Mouse (Mus musculus) lung, adult 18-20 months (tissue): ENCODE measurements around the gene Bsn.
"Not testable (repeated sequence)": the region's sequence is repeated elsewhere in the genome, so short reads cannot be mapped to it uniquely, and the experiment has no call there.

Source experiments
- DNase-seq, 2 experiments: peaks; one replicate each; pipeline ENCODE4 v3.0.0; 2022; ENCODE audit warnings: mixed read lengths in 2 of 2

Gene Bsn

GRCm38 (mm10) chr9:108196920-108197677, 6.9 kb upstream of the Bsn start:
- no peak for DNase-seq

GRCm38 (mm10) chr9:108196222-108196621, 6.0 kb upstream of the Bsn start:
- not testable (repeated sequence) for DNase-seq

DNA sequence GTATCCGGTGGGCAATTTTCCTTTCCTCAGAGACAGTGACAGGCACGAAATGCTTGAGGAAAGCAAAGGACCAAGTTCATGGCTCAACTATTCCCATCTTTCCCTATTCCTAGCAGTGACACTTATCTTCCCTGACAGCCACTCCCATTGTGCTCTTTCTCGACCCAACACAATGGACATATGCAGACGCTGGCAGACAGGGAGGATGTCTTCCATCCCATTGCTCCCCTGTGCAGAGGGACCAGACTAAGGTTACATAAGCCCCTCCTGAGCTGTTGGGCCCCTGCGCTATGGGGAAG, 747 bp downstream of the Bsn start:
- DNase-seq: no peak

- no peak for DNase-seq
These were observed 1.2 kb downstream of the Bsn start for GRCm38 (mm10) chr9:108189023-108189422.

- no peak for DNase-seq
These were observed 1.7 kb downstream of the Bsn start for GRCm38 (mm10) chr9:108188511-108188910.

GRCm38 (mm10) chr9:108187616-108188015, 2.6 kb downstream of the Bsn start:
- no peak for DNase-seq

GRCm38 (mm10) chr9:108185786-108186185, 4.4 kb downstream of the Bsn start:
- no peak for DNase-seq

- DNase-seq: no peak
These were observed 6.6 kb downstream of the Bsn start for GRCm38 (mm10) chr9:108183531-108183994.

DNA sequence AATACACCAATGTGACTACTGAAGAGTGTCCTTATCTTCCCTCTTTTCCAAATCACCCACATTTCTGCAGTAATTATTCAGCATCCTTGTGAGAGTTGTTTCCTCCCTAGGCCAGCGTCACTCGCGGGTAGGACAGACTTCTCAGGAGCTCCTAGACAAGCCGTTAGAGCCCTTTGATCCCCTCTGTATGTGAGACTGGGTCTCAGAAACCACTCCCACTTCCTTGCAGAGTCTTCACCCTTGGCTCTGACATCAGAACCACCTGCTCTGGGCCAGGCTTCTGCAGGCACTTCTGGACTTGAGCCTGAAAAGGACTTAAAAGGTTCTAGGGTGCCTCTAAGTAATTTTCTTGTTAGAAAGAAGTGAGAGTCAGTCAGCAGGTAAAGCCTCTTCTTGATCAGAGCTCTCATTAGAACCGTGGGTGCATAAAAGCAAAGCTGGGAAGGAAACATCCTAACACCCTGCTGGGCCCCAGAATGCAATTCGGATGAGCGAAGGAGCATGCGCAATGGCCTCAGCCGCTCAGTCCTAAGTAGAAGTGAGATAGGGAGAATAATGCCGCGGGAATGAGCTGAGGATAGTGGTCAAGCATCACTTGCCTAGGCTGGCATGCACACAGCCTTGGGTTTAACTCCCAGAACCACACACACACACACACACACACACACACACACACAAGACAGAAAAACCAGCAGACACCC, 7.2 kb downstream of the Bsn start:
- DNase-seq: no peak

DNA sequence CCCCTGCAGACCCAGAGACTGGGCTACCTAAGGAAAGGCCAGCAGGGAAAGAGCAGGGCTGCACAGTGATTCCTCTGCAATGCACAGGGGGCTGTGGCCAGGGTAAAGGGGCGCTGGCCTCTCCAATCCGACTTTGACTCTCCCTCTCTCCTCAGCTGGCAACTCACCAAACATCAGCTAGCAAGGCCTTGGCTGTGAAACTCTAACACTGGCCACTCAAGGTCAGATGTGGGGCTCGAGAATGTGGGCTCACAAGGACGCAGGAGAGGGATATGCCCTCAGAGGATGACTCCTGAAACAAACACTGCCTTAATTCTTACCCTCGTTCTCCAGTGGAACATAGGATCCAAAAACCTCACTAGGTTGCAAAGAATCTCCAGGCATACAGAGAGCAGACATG, 11.8 kb downstream of the Bsn start:
- no peak for DNase-seq

- no peak for DNase-seq
These were observed 14.9 kb downstream of the Bsn start for GRCm38 (mm10) chr9:108175116-108175838.

DNA sequence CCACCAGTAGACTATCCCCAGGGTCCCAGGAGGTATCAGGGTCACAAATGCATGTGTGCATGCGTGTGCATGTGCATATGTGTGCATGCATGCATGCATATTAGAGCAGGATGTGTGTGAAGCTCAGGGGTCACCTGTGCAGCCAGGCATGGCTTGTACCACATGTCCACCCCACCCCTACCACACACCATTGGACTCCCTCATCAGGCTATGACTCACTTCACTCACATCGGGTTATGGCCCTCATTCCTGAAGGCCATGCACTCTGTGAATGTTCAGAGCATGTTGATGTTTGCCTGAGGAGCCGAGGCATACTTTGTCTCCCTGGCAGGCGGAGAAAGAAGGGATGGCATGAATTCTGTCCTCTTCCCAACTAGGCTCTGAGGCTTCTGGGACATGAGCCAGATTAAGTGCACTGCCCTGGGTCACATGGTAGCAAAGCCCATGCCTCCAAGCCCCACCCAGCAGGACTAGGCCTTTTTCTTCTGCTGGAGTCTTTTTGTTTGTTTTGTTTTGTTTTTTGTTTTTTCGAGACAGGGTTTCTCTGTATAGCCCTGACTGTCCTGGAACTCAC, 17.3 kb downstream of the Bsn start:
- DNase-seq: no peak

- DNase-seq: peak; percentile 12 to 43
These were observed 20.4 kb downstream of the Bsn start for GRCm38 (mm10) chr9:108169751-108170150.

DNA sequence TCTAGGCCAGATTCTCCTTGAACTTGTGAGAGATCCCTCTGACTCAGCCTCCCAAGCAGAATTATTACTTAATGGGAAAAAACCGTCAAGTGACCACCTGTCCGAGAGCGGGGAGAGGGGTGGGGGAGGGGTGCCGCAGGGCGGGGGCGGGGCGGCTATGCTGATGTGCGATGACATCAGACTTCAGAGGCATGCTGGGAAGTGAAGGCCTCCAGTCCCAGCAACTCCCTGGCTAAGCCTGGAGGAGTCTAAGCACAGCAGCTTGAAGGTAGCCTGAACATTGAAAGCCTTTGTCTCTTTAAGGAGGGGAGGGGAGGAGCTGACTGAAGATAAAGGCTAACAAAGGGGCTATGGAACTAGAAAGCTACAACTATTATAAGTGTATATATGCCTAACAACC, 25.0 kb downstream of the Bsn start:
- DNase-seq: no peak

GRCm38 (mm10) chr9:108163646-108164284, 26.4 kb downstream of the Bsn start:
- DNase-seq: no peak

DNA sequence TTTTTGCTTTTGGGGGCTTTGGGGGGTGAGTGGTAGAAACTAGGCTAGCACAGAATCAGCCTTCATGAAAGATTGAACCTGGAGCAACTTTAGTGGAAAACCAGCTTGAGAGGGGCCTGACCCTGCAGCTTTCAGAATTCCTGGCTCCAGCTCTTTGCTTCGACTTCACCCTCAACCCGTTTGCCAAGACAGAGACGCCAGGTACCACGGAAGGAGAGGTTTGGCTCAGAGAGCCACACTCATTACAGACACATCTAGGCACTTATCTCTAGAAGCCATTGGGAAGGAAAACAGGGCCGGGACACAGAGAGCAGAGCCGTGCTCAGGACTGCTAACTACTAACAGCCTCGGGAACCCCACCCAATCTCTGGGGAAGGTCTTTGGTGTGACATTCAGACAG, 32.3 kb downstream of the Bsn start:
- DNase-seq: no peak

- no peak for DNase-seq
These were observed 32.7 kb downstream of the Bsn start for GRCm38 (mm10) chr9:108157451-108157850.

GRCm38 (mm10) chr9:108156786-108157185, 33.4 kb downstream of the Bsn start:
- DNase-seq: no peak

DNA sequence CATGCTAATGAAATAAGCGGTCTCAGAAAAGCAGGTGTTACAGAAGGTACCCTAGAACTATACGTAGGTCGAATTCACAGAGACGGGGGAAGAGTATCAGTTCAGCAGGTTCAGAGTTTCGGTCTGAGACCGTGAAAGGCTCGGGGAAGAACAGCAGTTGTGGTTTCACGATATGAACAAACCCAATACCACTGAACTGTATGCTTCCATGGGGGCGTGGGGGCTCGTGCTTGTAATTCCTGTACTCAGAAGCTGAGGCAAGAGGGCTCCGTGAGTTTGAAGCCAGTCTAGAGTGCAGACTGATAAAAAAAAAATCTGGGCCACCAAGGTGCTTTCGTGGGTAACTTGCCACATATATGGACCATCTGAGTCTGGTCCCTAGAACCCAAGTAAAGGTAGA, 35.4 kb downstream of the Bsn start:
- DNase-seq: no peak

- DNase-seq: no peak
These were observed 36.4 kb downstream of the Bsn start for GRCm38 (mm10) chr9:108153516-108154448.

GRCm38 (mm10) chr9:108150486-108150885, 39.7 kb downstream of the Bsn start:
- no peak for DNase-seq

- no peak for DNase-seq
These were observed 40.4 kb downstream of the Bsn start for GRCm38 (mm10) chr9:108149817-108150216.
